Mouse (Mus musculus) testis, adult 2 months (tissue): Measurements from ENCODE around the gene Rab5c.

Source experiments
- CTCF ChIP-seq: fragments of 200-500 bp; IDR thresholded peaks from 2 replicates; pipeline ENCODE4 v1.5.1; 2012; ENCODE audit warnings: low read depth, mild to moderate bottlenecking, inconsistent platforms, low read length, moderate library complexity; ENCODE audit not compliant: control insufficient read depth, insufficient read depth, insufficient replicate concordance
- POLR2A ChIP-seq: fragments of 200-500 bp; IDR thresholded peaks from 2 replicates; pipeline ENCODE4 v1.6.1; 2012; ENCODE audit warnings: low read depth, mild to moderate bottlenecking, inconsistent platforms, low read length, moderate library complexity; ENCODE audit not compliant: control insufficient read depth

DNA sequence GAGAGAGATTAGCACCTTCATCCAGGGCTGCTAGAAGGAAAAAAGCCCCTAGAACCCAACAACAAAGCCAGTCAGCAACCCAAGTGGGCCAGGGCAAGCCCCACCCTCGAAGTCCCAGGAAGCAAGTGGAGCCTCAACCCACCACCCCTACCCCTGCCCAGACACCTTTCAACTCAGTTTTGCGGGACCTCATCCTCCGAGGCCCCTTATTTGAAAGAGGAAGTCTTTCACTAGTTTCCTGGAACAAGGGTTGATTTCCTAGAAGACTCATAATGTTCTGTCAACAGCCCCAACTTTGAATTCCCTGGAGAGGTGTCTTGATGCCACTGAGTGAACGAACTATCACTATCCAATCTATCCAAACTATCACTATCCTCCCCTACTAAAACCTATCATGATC lies 8.0 kb downstream of the Rab5c start:
- TF ChIP-seq CTCF (no peak), POLR2A (no peak)
